Mouse (Mus musculus): ENCODE results near the gene Ube2t.

Ube2t gene

DNA sequence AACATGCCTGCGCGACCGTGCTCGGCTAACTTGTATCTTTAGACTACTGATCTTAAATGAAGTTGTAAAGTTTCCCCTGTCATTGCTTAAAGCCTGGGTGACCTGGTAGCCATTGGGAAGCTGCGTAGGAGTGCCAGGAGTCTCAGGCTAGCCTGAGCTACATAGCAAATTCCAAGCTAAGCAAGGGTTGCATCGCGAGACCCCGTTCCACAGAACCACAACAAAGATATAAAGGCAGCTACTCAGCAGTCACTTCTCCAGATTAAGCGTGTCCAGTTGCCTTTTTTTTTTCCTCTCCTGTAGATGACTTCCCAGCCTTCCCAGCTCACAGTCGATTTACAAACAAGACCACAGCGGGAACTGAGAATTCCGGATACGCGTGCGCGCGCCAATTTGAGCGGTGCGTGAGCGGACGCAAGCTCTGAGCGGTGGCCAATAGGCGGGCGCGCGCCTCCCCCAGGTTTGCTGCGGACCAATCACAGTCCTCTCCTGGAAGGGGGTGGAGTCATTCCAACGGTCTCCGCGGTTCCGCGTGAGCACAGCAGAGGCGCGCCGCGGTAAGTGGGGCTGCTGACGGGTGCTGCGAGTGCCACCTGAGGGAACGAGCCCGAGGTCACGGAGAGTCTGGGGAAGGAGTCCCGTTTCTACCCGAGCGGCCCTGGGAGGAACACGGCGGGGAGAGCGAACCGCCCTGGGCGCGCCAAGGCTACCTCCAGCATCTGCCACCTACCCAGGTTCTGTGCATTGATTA lies at the start of gene Ube2t:
Gene Ube2t (plus strand): TSS at position 513 of the 751 bp plus-strand sequence.
- peak; percentile 91 for DNase-seq (ENCODE audit: extremely low spot score, low spot score)

DNA sequence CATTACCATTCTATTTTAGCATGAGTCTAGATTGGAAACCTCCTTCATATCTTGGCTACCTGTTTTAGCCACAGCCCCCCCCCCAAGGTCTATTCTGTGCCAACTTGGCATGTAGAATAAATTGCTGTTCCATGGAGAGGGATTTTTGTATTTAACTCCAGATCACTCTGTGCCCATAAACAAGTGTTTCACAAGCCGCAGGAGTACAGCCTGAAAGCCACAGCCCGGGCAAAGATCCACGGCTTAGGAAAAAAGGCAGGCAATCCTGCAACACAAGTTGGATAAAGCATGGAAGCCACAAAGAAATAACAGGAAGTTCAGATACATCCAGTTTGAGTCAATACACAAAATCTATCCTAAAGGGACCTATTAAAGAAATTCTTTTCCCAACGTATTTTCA lies 48.8 kb upstream of the Ube2t start:
- no peak for DNase-seq (ENCODE audit: extremely low spot score, low spot score)

DNA sequence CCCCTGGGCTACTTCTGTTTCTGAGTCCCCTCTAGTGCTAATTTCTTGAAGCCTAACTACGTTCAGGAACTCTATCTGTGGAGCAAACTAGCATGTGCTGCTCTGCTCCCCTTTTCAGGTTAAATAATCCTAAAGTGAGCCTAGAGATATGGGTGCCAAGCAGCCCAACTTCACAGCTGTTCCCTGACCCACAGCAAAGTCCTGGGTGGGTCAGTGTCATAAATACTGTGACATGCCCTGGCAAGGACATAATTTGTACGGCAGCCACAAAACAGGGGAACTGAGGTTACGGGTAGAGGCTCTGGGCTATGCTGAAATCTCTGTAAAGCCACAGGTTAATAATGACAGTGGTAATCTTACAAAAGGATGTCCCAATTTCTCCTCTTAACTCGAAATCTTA lies 46.9 kb upstream of the Ube2t start:
- DNase-seq (ENCODE audit: extremely low spot score, low spot score): no peak

DNA sequence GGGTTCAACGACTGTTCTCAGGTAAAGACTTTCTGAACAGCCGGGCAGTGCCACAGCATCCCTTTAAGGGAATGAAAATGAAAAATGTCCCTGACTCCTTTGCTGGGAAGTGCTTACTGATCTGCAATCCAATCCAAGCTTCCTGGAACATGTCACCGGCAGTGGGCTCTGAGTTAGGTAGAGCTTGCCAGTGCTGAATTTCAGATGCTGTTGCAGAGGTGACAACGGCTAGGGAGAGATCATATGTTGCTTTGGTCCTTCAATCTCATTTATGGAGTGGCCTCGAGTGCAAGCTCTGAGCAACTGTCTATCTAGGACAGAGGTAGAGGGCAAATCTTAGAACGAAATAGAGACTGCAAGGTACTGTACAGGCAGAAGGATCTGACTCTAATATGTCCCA lies 43.4 kb upstream of the Ube2t start:
- no peak for DNase-seq (ENCODE audit: extremely low spot score, low spot score)

DNA sequence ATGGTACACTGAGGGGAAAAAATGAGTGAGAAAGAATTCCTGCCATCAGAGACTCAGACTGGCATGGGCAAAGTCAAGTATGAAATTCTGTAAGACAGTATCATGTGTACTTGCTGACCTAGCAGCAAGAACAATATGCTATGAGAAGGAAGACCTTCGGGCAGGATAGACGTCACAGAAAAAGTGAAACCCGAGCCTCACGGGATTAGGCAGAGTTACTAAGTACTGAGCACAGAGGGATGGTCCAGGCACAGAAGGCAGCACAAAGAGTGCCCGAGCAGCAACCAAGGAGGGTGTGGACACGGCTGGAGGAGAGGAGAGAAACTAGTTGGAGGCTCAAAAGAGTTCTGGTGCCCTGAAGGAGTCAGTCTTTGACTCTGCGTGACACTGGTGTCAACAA lies 29.9 kb upstream of the Ube2t start:
- DNase-seq (ENCODE audit: extremely low spot score, low spot score): no peak

DNA sequence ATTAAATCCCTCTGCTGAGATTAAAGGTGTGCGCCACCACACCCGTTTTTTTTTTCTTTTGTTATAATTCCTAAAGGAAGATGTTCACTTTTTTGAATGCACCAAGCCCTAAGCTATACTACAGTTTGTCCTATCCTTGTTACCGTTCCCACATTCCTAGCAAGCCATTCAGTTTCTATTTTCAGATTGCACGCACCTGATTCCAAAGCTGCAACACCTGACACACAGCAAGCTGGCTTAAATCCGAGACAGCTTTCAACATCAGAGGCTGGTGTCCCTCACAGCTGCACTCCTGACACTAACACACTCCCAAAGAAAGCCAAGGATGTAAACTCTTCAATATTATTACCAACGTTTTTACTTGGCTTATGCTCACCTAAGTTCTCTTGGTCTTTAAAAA lies 26.0 kb upstream of the Ube2t start:
- no peak for DNase-seq (ENCODE audit: extremely low spot score, low spot score)

DNA sequence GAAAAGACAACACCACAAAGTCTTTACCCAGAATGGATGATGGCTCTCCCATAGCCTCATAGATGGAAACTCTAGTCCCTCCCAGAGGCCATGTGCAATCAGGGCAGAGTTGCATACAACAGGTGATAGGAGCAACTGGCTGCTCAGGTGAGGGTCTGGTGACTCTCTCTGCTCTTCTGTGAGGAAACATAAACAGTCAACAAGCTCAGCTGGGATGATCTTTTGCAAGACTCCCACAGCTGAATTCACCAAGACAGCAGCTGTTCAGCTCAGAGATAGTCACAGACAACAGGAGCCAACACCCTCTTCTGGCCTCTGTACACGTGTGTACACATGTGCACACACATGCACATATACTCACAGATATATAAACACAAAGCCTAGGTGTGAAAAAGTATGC lies 24.1 kb upstream of the Ube2t start:
- DNase-seq (ENCODE audit: extremely low spot score, low spot score): no peak

DNA sequence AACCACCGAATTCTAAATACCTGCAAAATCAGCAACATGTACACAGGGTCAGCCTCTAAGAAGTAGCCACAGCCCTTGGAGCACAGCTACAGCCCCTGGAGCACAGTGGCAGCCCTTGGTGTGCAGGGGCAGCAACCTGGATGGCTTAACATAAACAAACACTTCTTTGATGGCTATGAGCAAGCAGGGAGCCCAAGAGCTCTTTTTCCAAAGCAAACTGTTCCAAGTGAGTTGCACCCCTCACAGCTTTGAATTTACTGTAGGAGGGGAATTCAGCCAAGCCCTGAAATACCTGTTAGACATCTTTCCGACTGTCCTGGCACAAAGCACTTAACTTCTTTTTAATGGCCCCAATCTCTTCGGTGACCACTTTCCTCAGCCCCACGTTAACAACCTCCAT lies 21.5 kb upstream of the Ube2t start:
- DNase-seq (ENCODE audit: extremely low spot score, low spot score): no peak

DNA sequence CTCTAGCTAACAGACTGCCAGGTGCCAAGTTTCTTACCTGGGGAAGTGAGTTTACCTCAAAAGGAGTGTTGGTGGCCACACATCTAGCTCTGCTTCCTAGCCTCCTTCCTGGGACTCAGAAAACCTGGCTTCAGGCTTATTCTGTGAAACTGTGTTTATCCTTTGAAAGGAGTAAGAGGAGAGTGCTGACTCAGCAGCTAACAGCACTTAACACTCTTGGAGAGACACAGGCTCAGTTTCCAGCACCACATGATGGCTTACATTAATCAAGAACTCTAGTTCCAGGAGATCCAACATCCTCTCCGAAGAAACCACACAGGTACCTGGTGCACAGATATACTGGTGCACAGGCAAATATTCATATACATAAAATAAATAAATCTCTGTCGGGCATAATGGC lies 19.5 kb upstream of the Ube2t start:
- no peak for DNase-seq (ENCODE audit: extremely low spot score, low spot score)

DNA sequence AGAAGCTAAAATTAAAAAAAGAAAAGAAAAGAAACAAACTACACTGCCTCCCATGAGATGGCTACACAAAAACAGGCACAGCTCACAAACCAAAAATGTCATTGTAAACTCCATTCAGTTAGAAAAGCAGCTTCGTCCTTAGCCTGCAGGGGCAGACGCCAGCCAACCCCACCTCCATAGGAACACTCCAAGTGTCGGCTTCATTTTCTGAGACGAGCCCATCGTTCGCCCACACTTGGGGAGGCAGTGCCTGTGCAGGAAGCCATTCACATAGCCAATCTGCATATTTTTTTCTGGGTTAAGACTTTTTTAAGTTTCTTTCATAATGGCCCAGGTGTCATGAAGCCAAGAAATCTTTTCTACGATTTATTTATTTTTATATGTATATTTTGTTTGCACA lies 14.8 kb upstream of the Ube2t start:
- no peak for DNase-seq (ENCODE audit: extremely low spot score, low spot score)

DNA sequence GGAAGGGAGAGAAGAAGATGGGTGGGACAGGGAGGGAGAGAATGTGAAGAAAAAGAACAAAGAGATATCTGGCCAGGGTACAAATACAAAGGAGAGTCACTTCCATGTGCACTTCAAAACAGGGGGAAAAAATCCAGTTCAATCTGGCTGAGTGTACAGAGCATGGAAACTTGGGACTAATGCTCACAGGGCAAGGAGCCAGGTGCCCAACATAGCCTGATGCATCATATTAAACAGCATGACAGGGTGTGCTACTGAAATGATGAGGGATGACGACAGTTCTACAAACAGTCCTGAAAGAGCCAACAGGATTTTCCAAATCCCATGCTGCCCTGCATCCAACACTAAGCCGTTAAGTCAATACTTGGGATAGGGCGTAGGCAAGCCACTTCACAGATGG lies 12.4 kb upstream of the Ube2t start:
- no peak for DNase-seq (ENCODE audit: extremely low spot score, low spot score)

DNA sequence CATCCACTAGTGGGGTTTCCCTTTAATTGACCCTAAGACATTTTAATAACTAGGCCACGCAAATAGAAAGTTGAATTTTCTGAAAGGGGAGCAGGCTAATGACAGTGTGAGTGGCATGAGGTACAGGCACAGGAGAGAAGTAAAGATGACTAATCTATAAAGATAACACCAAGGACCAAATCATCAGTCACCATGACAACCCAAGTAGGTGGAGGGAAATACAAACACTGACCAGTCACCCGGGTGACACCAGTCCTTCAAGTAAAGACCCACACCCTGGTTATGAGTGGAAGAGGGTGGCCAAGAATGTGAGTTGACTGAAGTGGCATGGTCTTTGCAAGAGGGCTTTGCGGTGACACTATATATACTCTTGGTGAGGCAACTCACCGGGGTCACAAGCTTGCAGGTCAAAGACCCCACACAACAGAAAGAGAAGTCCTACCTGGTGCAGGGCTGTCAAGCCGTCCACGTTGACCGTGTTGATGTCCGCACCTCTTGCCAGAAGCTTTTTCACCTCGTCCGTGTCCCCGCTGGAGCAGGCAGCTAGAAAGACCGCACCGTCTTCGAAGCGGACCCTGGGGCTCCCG lies 7.2 kb upstream of the Ube2t start:
- no peak for DNase-seq (ENCODE audit: extremely low spot score, low spot score)

DNA sequence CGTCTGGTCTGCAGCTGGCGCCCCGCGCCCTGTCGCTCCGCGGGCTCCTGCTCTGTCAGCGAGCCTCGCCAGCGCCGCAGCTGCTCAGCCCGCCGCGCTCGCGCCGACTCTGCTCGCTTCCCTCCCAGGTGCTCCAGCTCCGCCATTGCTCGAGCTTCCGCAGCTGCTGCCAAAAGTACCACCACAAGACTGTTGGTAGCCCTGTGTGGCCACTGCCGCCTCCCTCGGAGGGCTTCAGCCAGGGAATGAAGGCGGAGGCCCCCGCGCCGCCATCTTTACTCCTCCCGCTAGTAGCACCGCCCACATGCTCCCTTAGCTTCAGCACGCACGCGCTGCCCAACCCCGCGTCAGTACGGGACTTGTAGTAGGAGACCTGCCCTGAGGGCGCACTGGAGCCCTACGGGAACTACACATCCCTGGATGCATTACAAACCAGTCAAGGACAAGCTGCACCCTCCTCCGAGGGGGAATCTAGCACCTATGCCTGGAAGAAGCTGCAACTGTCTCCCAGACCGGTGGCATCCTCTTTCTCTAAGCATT lies 6.7 kb upstream of the Ube2t start, which contains the start of gene Ppp1r12b:
Gene Ppp1r12b (minus strand): TSS at position 306 of the 540 bp plus-strand sequence.
- DNase-seq (ENCODE audit: extremely low spot score, low spot score): peak; percentile 94

DNA sequence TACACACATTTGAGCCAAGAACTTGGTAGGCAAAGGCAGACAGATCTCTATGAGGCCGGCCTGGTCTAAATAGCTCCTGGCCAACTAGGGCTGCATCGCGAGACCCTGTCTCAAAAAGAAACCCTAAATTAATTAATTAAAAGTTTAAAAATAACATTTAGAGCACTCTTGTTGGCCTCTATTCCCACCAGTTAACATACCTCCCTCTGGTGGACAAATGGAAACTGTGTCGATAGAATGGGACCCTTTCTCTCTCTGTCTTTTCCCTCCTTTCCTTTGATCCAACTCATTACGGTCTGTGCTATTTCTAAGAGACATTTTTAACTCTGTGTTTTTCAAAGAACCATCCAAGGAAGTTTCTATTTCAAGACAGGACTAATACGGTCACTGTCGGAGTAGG lies 1.7 kb upstream of the Ube2t start:
- no peak for DNase-seq (ENCODE audit: extremely low spot score, low spot score)

DNA sequence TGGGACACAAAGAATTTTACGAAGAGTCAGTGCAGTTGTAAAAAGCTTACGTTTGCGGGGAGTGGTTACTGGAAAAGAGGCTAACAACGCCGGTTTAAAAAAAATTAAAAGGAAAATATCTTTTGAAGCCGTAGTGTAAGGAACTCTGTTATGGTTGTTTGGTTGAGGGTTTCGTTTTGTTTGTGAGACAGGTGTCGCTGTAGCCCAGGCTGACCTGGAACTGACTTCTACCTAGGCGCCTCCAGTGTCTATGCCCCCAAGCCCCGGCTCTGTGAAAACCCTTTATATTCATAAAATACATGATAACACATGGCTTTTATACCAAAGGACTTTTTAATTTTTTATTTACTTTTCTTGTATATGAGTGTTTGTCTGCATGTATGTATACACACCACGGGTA lies 456 bp downstream of the Ube2t start:
- DNase-seq (ENCODE audit: extremely low spot score, low spot score): peak; percentile 18

DNA sequence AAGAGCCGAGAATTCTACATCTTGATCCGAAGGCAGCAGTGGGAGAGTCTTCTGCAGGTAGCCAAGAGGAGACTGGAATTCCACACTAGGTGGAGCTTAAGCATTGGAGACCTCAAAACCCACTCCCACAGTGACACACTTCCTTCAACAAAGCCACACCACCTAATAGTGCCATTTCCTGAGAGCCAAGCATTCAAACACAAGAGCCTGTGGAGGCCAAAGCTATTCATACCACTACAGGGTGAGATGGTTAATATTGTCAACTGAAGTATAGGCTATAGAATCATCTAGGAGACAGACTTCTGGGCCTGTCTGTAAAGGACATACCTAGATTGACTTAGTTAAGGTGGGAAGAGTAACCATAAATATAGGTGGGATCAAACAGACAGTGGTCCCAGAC lies 3.1 kb downstream of the Ube2t start:
- no peak for DNase-seq (ENCODE audit: extremely low spot score, low spot score)

DNA sequence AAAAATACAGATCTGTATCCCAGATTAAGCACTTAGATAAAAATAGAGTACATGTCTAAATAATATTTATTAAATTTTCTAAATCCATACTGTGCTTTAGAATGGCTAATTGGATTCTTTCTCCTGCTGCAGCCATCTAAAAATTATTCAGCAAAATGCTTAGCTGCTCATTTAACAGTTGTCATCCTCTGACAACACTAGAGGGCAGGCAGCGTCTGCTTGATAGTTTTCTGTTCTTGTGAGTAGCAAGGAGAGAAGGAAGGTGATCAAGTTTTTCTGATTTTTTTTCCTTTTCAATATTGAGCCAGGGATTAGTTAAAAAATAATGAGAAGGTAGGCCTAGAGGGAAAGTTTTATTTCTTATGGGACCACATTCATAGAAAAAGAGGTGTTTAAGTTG lies 10.6 kb downstream of the Ube2t start:
- no peak for DNase-seq (ENCODE audit: extremely low spot score, low spot score)

DNA sequence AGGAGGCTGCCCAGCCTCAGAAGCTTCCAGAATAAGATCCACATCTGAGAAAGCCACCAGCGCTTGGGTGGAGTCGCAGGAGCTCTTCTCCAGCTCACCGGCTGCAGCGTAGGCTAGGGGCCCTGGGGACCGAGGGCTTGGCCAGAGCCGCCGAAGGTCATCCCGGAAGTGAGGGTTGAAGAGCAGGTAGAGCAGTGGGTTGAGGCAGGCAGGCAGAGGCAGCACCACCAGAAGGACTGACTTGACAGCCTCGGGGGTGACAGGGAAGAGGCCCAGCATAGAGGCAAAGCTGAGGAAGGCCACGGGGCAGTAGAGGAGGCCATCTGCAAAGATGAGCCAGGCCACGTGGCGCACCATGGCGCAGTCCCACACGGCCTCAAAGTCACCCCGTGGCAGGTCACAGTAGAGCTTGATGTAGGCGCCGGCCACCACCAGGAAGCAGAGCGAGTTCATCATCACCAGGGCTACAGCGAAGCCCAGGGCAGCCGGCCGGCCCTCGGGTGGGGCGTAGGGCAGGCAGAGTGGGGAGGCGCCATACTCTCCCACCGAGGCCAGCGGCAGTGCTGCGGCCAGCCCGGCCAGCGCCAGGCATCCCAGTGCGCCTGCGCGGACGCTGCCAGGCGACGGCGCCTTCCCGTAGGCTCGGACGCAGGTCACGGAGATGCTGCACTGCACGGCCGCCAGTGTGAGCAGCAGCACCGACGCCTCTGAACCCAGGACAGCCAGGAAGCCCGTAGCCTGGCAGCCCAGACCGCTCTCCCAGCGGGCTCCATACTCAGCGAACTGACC lies 25.0 kb downstream of the Ube2t start:
- peak; percentile 75 for DNase-seq (ENCODE audit: extremely low spot score, low spot score)

DNA sequence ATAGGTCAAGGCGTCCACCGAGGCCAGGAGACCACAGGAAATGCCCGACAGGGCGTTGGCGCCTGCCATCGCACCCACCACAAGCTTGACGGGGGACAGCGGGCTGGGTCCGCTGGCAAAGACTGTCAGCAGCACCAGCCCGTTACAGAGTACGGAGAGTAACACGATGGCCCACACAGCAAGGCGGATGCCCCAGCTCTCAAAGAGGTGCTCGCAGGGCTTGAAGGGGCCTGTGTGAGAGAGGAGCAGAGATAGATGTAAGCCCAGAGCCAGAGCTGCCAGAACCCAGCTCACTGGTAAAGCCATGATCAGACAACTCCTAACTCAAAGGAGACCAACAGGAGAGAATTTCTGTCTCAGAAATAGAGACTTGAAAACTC lies 25.6 kb downstream of the Ube2t start:
- no peak for DNase-seq (ENCODE audit: extremely low spot score, low spot score)

DNA sequence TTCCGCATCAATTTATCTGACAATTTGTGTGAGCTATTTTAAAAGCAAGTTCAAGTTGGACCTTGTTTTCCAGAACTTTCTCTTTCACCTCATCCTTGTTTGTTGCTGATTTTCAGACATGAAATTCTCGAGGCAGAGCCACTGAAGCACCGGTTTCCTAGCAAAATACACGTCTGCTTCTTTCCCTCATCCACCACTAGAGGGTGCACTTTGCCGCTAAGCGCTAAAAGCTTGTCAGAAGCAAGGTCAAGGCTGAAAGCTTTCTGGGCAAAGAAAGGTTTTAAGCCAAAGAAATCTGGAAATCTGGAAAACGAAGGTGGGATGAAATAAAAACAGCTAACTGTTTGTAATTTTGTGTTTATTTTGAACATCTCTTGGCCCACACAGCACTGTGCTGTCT lies 27.0 kb downstream of the Ube2t start:
- DNase-seq (ENCODE audit: extremely low spot score, low spot score): peak; percentile 76

DNA sequence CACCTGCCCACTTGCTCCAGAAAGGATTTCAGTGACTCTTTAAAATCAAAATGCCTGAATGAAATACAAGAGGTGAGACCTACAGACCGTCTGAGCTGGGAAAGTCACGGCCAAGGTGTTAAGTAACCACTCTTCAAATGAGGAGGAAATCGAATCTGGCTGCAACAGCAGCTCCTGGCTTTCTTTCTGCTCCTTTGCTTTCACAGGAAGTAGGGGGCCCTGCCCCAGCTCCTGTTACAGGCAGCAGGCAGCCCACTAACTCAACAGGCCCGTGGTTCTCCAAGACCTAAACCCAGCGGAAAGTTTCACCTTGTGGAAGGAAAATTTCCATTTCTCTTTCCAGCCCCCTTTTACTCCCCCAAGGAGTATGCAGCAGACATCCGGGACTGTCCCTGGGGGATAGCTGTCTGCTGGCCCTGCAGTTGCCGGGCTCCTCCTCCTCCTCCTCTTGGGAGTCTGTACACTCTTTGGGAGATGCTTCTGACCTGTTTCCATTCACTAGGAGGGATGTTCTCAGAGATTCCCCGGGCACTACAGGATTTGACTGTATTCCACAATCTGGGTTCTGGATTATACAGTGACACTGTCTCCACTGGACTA lies 29.8 kb downstream of the Ube2t start:
- DNase-seq (ENCODE audit: extremely low spot score, low spot score): no peak

DNA sequence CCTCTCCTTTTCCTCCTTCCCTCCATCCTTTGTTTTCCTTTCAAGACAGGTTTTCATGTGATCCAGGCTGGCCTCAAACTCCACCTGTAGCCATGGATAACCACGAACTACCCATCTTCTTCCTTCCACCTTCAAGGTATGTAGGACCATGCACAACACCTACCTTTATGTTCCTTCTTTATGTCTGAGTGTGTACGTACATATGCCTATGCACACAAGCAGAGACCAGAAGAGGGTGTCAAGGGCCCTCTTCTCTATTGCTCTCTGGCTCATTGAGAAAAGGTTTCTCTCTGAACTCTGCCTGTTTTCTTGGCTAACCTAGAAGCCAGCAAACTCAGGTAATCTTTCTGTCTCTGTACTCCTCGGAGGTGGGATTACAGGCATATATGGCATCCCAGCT lies 32.4 kb downstream of the Ube2t start:
- DNase-seq (ENCODE audit: extremely low spot score, low spot score): no peak
